Mouse (Mus musculus): ENCODE results near the gene Fis1. TPM values are rescaled to one million over a fixed set of nuclear protein-coding genes. Genes with fewer than 3 reads are reported as not detected.

The Fis1 gene
- 314 and 323 TPM in 2 replicates for polyA plus RNA-seq (2016; fragmentation: Nextera tagmentation; extraction: Ambion mirVana)

DNA sequence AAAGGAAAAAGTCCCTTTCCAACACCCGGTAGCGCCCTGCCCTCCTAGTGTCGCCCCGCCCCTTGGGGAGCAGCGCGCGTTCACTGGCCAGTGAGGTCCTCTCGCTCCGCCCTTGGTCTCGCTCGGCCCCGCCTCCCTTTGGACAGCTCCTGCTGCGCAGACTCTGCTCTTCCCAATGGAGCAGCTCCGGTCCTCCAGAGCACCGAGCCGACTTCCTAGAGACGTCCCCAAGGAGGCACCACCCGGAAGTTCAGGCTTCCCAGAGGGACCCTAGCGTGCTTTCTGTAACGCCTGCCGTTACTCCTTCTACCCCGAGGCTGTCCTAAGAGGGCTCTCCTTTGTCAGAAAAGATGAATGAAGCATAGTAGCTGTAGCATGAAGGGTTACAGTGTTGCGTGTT is at the start of gene Fis1:
Gene Fis1 (plus strand): TSS at position 261 of the 400 bp plus-strand sequence.
- no peaks in the 10 kb centered on the region for H3K27me3 ChIP-seq
- H3K36me3 ChIP-seq: 0 out of 2 replicates have a peak, but pooled peaks cover 6% of the 10 kb centered on the region
- H3K9ac ChIP-seq (replicated peaks): peak within 1 kb of the TSS; percentile 81
- peak within 1 kb of the TSS; percentile 80 for H3K4me2 ChIP-seq (replicated peaks)
- under 1% methylated on average over 23 of the region's 23 CpGs for WGBS
- no peaks in the 10 kb centered on the region for H3K9me3 ChIP-seq
- peak; percentile 99 for ATAC-seq (ENCODE audit: low FRiP score, low read depth)
- H3K4me1 ChIP-seq: peaks cover 12% of the 10 kb centered on the region
- peak within 1 kb of the TSS; percentile 71 for H3K27ac ChIP-seq (replicated peaks)
- peak within 1 kb of the TSS; percentile 82 for H3K4me3 ChIP-seq

DNA sequence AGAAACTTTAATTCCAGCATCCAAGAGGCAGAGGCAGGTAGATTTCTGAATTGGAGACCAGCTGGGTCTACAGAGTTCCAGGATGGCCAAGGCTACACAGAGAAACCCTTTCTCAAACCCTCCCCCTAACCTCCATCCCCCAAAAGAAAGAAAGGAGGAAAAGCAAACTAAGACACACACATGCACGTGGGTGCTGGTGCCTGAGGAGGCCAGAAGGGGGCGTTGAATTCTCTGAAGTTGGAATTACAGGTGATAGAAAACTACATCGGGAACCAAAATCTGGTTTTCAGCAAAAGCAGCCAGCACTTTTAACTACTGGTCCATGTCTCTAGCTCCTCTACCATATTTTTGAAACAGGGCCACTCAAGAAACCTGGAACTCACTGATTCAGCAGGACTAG is 48.5 kb upstream of the Fis1 start:
- peaks cover 15% of the 10 kb centered on the region for H3K4me1 ChIP-seq
- ATAC-seq (ENCODE audit: low FRiP score, low read depth): no peak
- no peaks in the 10 kb centered on the region; the same call in 1 of the 2 replicates for H3K27me3 ChIP-seq
- 67% methylated on average over 3 of the region's 3 CpGs for WGBS
- H3K36me3 ChIP-seq: no peaks in the 10 kb centered on the region
- no peak overlapping the region for H3K4me2 ChIP-seq (replicated peaks)
- H3K4me3 ChIP-seq: no peak overlapping the region
- no peak overlapping the region for H3K27ac ChIP-seq (replicated peaks)
- no peaks in the 10 kb centered on the region for H3K9me3 ChIP-seq
- H3K9ac ChIP-seq (replicated peaks): no peak overlapping the region

DNA sequence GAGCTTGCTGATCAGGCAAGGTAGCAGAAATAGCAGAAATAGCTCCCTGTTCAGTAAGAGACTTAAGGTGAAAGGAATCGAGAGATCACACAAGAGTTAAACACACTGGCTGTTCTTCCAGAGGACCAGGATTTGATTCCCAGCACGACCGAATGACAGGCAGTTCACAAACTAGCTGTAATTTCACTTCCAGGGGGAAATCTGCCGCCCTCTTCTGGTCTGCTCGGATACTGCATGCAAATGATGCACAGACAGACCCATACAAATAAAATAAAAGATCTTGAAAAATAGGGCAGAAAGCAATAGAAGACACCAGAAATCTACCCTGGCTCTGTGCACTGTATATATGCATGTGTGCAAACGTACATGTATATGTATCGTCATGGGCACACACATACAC is 47.4 kb upstream of the Fis1 start:
- Histone ChIP-seq H3K27me3 (no peaks in the 10 kb centered on the region), H3K36me3 (peaks cover 2% of the 10 kb centered on the region), H3K9ac (replicated peaks) (no peak overlapping the region), H3K4me3 (no peak overlapping the region), H3K27ac (replicated peaks) (no peak overlapping the region), H3K4me1 (peaks cover 15% of the 10 kb centered on the region), H3K9me3 (no peaks in the 10 kb centered on the region), H3K4me2 (replicated peaks) (no peak overlapping the region)
- WGBS: 54% methylated on average over 7 of the region's 7 CpGs
- ATAC-seq (ENCODE audit: low FRiP score, low read depth): no peak

DNA sequence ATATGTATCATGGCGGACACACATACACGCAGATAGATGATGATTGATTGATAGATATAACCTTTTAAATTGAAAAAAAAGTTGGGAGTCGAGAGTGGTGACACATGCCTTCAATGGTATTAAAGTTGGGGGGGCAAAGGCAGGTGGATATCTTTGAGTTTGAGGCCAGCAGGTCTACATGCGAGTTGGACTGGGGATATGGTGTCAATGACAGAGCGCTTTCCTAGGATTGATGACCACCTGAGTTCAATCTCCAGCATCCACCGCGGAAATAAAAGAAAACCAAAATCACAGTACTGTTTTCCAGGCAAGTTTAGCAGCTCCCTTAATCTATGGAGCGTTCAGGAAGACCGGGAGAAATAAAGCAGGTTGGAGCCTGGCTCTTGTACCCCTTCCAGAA is 45.5 kb upstream of the Fis1 start:
- ATAC-seq (ENCODE audit: low FRiP score, low read depth): peak; percentile 57
- 46% methylated on average over 9 of the region's 9 CpGs for WGBS
- Histone ChIP-seq H3K27me3 (no peaks in the 10 kb centered on the region), H3K27ac (replicated peaks) (no peak overlapping the region), H3K4me2 (replicated peaks) (peak overlapping the region; percentile 66), H3K36me3 (peaks cover 22% of the 10 kb centered on the region), H3K9ac (replicated peaks) (peak overlapping the region; percentile 74), H3K9me3 (no peaks in the 10 kb centered on the region), H3K4me1 (peaks cover 15% of the 10 kb centered on the region), H3K4me3 (peak overlapping the region; percentile 73)

DNA sequence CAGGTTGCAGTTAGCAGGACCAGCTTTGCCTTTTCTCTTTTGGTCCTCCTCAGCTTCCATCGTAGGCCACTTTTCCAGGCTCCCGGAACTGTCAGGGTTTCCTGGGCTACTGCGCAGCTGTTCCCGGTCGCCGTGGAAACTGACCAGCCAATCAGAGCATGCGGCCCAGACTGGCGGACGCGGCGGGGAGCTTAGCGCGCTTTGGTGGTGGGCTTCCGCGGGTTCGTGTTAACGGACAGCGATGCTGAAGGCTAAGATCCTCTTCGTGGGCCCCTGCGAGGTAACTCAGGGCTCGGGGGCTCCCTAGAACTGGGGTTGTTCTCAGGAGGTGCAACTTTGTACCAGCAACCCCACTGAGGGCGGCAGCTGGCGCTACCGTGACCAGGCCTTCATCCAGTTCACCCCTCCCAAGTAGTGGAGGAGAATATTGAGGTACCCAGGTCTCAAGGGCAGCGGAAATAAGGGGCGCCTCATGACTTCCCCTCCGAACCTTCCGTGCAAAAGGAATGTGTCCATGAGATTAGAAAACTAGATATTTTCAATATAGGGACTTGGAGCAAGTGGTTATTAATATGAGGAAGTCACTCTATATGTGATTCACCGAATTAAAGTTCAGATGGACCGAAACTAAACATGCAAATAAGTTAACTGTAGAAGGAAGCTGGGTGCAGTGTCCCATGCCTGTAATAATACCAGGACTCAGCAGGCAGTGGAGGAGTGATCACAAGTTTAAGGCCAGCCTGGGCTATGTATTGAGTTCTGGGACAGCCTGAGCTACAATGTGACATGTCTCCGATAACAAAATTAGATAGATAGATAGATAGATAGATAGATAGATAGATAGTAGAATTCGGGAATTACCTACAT is 44.9 kb upstream of the Fis1 start, which contains the start of gene Ift22:
Gene Ift22 (plus strand): TSS at position 160 of the 867 bp plus-strand sequence.
- H3K27me3 ChIP-seq: no peaks in the 10 kb centered on the region
- H3K36me3 ChIP-seq: peaks cover 28% of the 10 kb centered on the region
- peaks cover 15% of the 10 kb centered on the region for H3K4me1 ChIP-seq
- 9% methylated on average over 32 of the region's 32 CpGs for WGBS
- H3K4me3 ChIP-seq: peak within 1 kb of the TSS; percentile 73
- peak within 1 kb of the TSS; percentile 49; the same call in 1 of the 2 replicates for H3K27ac ChIP-seq (replicated peaks)
- peak; percentile 96 for ATAC-seq (ENCODE audit: low FRiP score, low read depth)
- peak within 1 kb of the TSS; percentile 66 for H3K4me2 ChIP-seq (replicated peaks)
- H3K9ac ChIP-seq (replicated peaks): peak within 1 kb of the TSS; percentile 74
- H3K9me3 ChIP-seq: no peaks in the 10 kb centered on the region

DNA sequence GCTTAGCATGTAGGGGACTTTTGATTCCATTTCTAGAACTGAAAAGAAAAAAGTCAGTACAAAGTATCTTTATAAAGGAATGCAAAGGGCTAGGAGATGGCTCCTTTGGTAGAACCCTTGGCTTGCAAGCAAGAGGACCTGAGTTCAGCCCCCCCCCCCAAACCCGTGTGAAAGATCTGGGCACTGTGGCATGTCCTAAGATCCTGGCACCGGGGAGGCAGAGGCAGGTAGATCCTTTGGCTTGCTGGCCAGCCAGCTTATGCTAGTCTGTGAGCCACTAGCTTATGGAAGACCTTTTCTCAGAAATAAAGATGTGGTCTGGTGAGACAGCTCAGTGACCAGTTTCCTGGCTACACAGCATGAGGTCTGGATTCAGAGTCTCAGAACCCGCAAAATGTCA is 38.9 kb upstream of the Fis1 start:
- peaks cover 36% of the 10 kb centered on the region for H3K36me3 ChIP-seq
- ATAC-seq (ENCODE audit: low FRiP score, low read depth): no peak
- H3K27ac ChIP-seq (replicated peaks): no peak overlapping the region
- H3K4me2 ChIP-seq (replicated peaks): no peak overlapping the region
- no peaks in the 10 kb centered on the region for H3K27me3 ChIP-seq
- H3K9ac ChIP-seq (replicated peaks): no peak overlapping the region
- H3K9me3 ChIP-seq: no peaks in the 10 kb centered on the region
- 81% methylated on average over 3 of the region's 3 CpGs for WGBS
- peaks cover 2% of the 10 kb centered on the region for H3K4me1 ChIP-seq
- no peak overlapping the region for H3K4me3 ChIP-seq

DNA sequence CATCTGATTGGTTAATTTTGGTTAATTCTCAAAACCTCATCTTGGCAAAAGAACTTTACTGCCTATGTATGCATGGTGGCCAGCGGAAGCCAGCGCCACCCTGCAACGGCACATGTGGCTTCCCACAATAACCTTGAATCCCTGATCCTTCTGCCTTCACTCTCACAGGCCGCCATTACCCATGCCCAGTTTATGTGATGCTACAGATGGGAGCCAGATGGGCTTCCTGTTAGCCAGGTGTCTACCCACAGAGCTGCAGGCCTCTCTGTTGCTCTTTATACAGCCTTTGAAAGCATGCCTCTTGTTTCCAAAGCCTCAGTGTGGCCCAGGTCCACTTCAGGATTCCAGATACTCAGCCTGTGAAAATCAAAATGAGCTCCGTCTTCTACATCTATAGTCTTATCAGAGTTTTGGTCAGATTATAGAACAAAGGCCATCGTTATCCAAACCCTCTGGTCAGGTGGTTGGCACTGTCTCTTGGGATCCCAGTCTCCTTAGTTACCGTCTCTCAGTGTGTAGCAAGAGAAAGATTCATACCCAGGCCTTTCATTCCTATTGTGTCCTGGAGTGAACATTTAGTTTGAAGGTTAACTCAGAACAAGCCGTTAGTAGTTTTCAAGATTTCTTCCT is 35.3 kb upstream of the Fis1 start:
- Histone ChIP-seq H3K4me1 (peaks cover 8% of the 10 kb centered on the region), H3K9me3 (no peaks in the 10 kb centered on the region), H3K27ac (replicated peaks) (no peak overlapping the region), H3K36me3 (peaks cover 13% of the 10 kb centered on the region), H3K9ac (replicated peaks) (no peak overlapping the region), H3K4me3 (no peak overlapping the region), H3K4me2 (replicated peaks) (no peak overlapping the region), H3K27me3 (no peaks in the 10 kb centered on the region)
- WGBS: 93% methylated on average over 8 of the region's 8 CpGs
- no peak for ATAC-seq (ENCODE audit: low FRiP score, low read depth)

DNA sequence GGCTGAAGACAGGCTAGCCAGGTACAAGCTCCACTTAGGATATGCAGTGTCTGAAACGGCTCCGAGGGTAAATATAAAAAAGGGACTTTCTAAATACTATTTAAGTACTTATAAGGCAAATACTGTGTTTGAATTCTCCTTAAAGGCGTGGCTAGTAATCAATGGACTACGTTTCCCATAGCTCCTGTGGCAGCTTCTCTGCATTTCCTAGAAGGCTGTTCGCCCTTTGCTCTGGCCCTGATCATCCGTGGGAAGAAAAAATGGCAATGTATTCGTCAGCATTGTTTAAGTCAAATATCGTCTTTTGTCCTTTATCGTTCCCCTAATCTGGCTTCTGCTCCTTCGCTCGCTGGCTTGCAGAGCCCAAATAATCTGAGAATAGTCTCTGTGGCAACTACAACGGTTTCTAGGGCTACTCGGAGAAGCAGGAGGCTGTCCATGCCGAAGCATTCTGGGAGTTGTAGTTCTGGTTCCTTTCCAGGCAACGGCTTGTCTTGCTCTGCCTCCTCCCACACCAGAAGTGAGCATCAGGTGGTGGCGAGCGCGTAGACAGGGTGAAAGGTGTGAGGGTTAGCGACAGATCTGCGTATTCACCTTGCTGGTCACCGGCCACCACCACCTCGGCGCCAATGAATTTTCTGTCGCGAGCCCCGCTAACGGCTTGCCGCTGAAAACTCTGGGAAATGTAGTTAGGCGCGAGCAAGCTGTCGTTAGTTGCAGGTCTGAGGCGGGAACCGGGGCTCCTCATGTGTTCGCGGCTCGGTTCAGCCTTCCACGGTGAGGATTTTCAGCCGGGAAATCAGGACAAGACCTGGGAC is 34.2 kb upstream of the Fis1 start:
- H3K9ac ChIP-seq (replicated peaks): peak overlapping the region; percentile 73
- H3K9me3 ChIP-seq: no peaks in the 10 kb centered on the region
- peak; percentile 87 for ATAC-seq (ENCODE audit: low FRiP score, low read depth)
- 3% methylated on average over 38 of the region's 38 CpGs for WGBS
- H3K27me3 ChIP-seq: no peaks in the 10 kb centered on the region
- peaks cover 8% of the 10 kb centered on the region for H3K4me1 ChIP-seq
- 0 out of 2 replicates have a peak, but pooled peaks cover 2% of the 10 kb centered on the region for H3K36me3 ChIP-seq
- H3K4me2 ChIP-seq (replicated peaks): peak overlapping the region; percentile 83
- H3K4me3 ChIP-seq: peak overlapping the region; percentile 61
- H3K27ac ChIP-seq (replicated peaks): no peak overlapping the region

DNA sequence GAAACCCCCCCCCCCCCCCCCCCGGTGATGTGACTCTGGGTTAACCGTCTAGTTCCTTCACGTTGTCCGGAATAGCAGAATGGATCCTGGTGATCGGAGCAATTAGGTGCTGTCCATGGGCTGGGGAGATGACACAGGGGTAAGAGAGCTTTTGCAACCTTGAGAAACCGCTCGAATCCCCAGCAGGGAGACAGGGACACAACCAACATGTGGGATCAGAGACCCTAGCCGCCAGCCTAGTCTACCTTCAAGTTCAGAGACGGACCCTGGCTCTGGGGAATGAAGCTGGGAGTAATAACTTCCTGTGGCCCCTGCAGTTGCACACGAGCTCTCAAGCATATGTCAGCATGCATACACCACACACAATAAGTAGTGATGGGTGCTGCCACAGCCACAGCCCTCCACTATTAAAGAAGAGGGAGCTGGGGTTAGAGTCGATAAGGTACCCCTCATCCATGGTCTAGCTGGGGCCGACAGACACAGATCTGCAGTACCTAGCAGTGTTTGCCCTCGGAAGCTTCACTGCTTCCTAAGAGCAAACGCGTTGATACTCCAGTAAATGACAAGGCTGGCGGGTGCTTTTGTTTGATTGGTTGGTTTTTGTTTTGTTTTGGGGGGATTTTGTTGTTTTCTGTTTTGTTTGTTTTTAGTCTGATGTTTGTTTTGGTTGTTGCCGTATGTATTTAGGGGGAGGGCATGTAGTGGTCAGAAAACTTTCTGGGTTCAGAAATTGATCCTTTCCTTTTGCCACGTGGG is 33.4 kb upstream of the Fis1 start:
- Histone ChIP-seq H3K4me3 (peak overlapping the region; percentile 61), H3K4me1 (peaks cover 8% of the 10 kb centered on the region), H3K27ac (replicated peaks) (no peak overlapping the region), H3K9ac (replicated peaks) (peak overlapping the region; percentile 73), H3K36me3 (no peaks in the 10 kb centered on the region), H3K4me2 (replicated peaks) (peak overlapping the region; percentile 83), H3K27me3 (no peaks in the 10 kb centered on the region), H3K9me3 (no peaks in the 10 kb centered on the region)
- 28% methylated on average over 17 of the region's 18 CpGs for WGBS
- peak; percentile 53 for ATAC-seq (ENCODE audit: low FRiP score, low read depth)

DNA sequence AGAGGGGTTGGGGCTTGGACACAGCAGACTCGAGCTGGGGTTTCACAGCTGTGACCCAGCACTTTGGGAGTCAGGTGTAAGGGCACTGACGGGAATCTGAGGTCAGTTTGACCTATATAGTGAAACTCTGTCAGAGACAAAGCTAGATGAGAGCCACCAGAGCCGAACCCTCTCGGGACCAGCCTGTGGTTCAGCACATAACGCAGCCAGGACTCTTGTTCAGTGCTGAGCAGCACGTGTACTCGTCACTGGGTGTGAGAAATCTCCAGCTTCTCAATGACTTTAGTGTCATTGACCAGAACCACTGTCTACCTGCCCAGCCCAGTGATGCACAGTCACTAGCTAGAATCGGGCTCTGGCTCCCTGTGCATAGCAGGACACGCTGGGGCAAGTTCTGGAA is 30.2 kb upstream of the Fis1 start:
- Histone ChIP-seq H3K4me2 (replicated peaks) (no peak overlapping the region), H3K9ac (replicated peaks) (no peak overlapping the region), H3K27ac (replicated peaks) (no peak overlapping the region), H3K4me3 (no peak overlapping the region), H3K9me3 (no peaks in the 10 kb centered on the region), H3K36me3 (no peaks in the 10 kb centered on the region; the same call in 1 of the 2 replicates), H3K27me3 (no peaks in the 10 kb centered on the region), H3K4me1 (peaks cover 8% of the 10 kb centered on the region)
- ATAC-seq (ENCODE audit: low FRiP score, low read depth): no peak
- 87% methylated on average over 9 of the region's 9 CpGs for WGBS
